Mouse (Mus musculus) lung, postnatal 0 days (tissue): ENCODE results near the gene Ttl.

Experiments used
- CTCF ChIP-seq: IDR thresholded peaks from 2 replicates; pipeline ENCODE4 v1.5.1; 2016; ENCODE audit warnings: antibody characterized with exemption, mild to moderate bottlenecking
- EP300 ChIP-seq: IDR thresholded peaks from 2 replicates; pipeline ENCODE4 v1.6.1; 2016; ENCODE audit warnings: antibody characterized with exemption, mild to moderate bottlenecking, control low read depth

GRCm38 (mm10) chr2:129116368-129116739 is 50.6 kb downstream of the Ttl start:
- TF ChIP-seq CTCF: no peak
- TF ChIP-seq EP300: no peak
